Mouse (Mus musculus) lung, adult 2 months (tissue): ENCODE data around the gene Gm38394. TPM values are rescaled to one million over a fixed set of nuclear protein-coding genes. Genes with fewer than 3 reads are reported as not detected.

Source experiments
- DNase-seq: peaks from one replicate; pipeline ENCODE4 v3.0.0; 2022
- H3K4me1 ChIP-seq: fragments of 200-500 bp; 2 replicates; pipeline ENCODE4 v1.6.1; 2011; ENCODE audit warnings: low read length; ENCODE audit not compliant: control insufficient read depth, insufficient read depth
- H3K4me3 ChIP-seq: fragments of 200-500 bp; replicated peaks from 2 replicates; pipeline ENCODE3; 2011; ENCODE audit warnings: low read depth, mild to moderate bottlenecking, control low read depth, low read length; ENCODE audit errors: extremely low read depth
- CTCF ChIP-seq: fragments of 200-500 bp; IDR thresholded peaks from 2 replicates; pipeline ENCODE4 v1.5.1; 2011; ENCODE audit warnings: mild to moderate bottlenecking, low read length, control low read depth; ENCODE audit not compliant: insufficient read depth
- POLR2A ChIP-seq: fragments of 200-500 bp; IDR thresholded peaks from 2 replicates; pipeline ENCODE4 v1.6.1; 2011; ENCODE audit warnings: low read depth, mild to moderate bottlenecking, control low read depth, low read length, borderline replicate concordance; ENCODE audit errors: extremely low read depth
- WGBS: fragments of 180-500 bp; shearing (Covaris S2); methylation state at CpG from one replicate; pipeline ENCODE4 v1.1.7; 2018; 5-methylcytosine and 5-hydroxymethylcytosine counted together
- polyA plus RNA-seq: library from polyadenylated mRNA; depleted of rRNA; stranded (reverse); fragments of >200 nt; gene quantifications from 2 replicates; pipeline ENCODE4 v1.2.3, GENCODE M21; 2012

Gm38394 gene
- polyA plus RNA-seq, 1 experiment, result 5.3 TPM

GRCm38 (mm10) chr1:133650288-133651055 is 10.6 kb downstream of the Gm38394 start:
- no peak overlapping the region for H3K4me3 ChIP-seq

GRCm38 (mm10) chr1:133645652-133646051 is 15.5 kb downstream of the Gm38394 start:
- Histone ChIP-seq H3K4me3 (no peak overlapping the region), H3K4me1 (peaks cover 3% of the 10 kb centered on the region)
- no peak for DNase-seq
- TF ChIP-seq CTCF (no peak), POLR2A (no peak)
- 67% methylated on average over 5 of the region's 5 CpGs for WGBS

More at GRCm38 (mm10) chr1:133650288-133651055, 10.6 kb downstream of the Gm38394 start:
- no peak for DNase-seq
- WGBS, result 82% methylated on average over 7 of the region's 7 CpGs
- TF ChIP-seq POLR2A, result no peak
- no peak for TF ChIP-seq CTCF
- H3K4me1 ChIP-seq, result peaks cover 7% of the 10 kb centered on the region

GRCm38 (mm10) chr1:133641163-133641562 is 20.0 kb downstream of the Gm38394 start:
- no peaks in the 10 kb centered on the region for H3K4me1 ChIP-seq
- no peak overlapping the region for H3K4me3 ChIP-seq
- TF ChIP-seq POLR2A (no peak), CTCF (no peak)
- no peak for DNase-seq
- WGBS, result 88% methylated on average over 2 of the region's 2 CpGs

GRCm38 (mm10) chr1:133638517-133638916 is 22.6 kb downstream of the Gm38394 start:
- 74% methylated on average over 6 of the region's 6 CpGs for WGBS

GRCm38 (mm10) chr1:133632168-133632567 is 28.9 kb downstream of the Gm38394 start:
- no peak overlapping the region for H3K4me3 ChIP-seq
- no peak for TF ChIP-seq CTCF
- TF ChIP-seq POLR2A, result no peak
- DNase-seq, result no peak
- H3K4me1 ChIP-seq, result no peaks in the 10 kb centered on the region
- 88% methylated on average over 2 of the region's 2 CpGs for WGBS

More at GRCm38 (mm10) chr1:133638517-133638916, 22.6 kb downstream of the Gm38394 start:
- H3K4me3 ChIP-seq, result no peak overlapping the region
- H3K4me1 ChIP-seq, result no peaks in the 10 kb centered on the region
- TF ChIP-seq CTCF, result no peak
- no peak for TF ChIP-seq POLR2A
- DNase-seq, result no peak

GRCm38 (mm10) chr1:133625052-133625451 is 36.1 kb downstream of the Gm38394 start:
- no peak for DNase-seq
- no peak overlapping the region for H3K4me3 ChIP-seq
- TF ChIP-seq CTCF (no peak), POLR2A (no peak)
- no peaks in the 10 kb centered on the region for H3K4me1 ChIP-seq
- 71% methylated on average over 2 of the region's 2 CpGs for WGBS

- H3K4me3 ChIP-seq, result no peak overlapping the region
- H3K4me1 ChIP-seq, result no peaks in the 10 kb centered on the region
- WGBS, result 58% methylated on average over 8 of the region's 8 CpGs
- no peak for DNase-seq
- TF ChIP-seq CTCF (no peak), POLR2A (no peak)
These were observed 42.8 kb downstream of the Gm38394 start for GRCm38 (mm10) chr1:133618311-133618710.

GRCm38 (mm10) chr1:133617908-133618307 is 43.2 kb downstream of the Gm38394 start:
- H3K4me3 ChIP-seq, result no peak overlapping the region
- no peaks in the 10 kb centered on the region for H3K4me1 ChIP-seq
- 30% methylated on average over 2 of the region's 2 CpGs for WGBS
- TF ChIP-seq POLR2A (no peak), CTCF (no peak)
- DNase-seq, result no peak

GRCm38 (mm10) chr1:133613817-133614216 is 47.3 kb downstream of the Gm38394 start:
- Histone ChIP-seq H3K4me3 (no peak overlapping the region), H3K4me1 (no peaks in the 10 kb centered on the region)
- 81% methylated on average over 3 of the region's 3 CpGs for WGBS
- DNase-seq, result no peak
- no peak for TF ChIP-seq POLR2A
- TF ChIP-seq CTCF, result no peak

- no peaks in the 10 kb centered on the region for H3K4me1 ChIP-seq
- WGBS, result 70% methylated on average over 1 of the region's 1 CpGs
- no peak for DNase-seq
- no peak overlapping the region for H3K4me3 ChIP-seq
- no peak for TF ChIP-seq CTCF
- TF ChIP-seq POLR2A, result no peak
These were observed 49.7 kb downstream of the Gm38394 start for GRCm38 (mm10) chr1:133611436-133611835.

- no peak overlapping the region for H3K4me3 ChIP-seq
- no peaks in the 10 kb centered on the region for H3K4me1 ChIP-seq
- no peak for DNase-seq
- TF ChIP-seq POLR2A (no peak), CTCF (no peak)
- 54% methylated on average over 6 of the region's 6 CpGs for WGBS
These were observed 50.5 kb downstream of the Gm38394 start for GRCm38 (mm10) chr1:133610601-133611000.
